Mouse (Mus musculus) testis, adult 2 months (tissue): Measurements from ENCODE around the gene Nubpl.

Experiments
- CTCF ChIP-seq: fragments of 200-500 bp; IDR thresholded peaks from 2 replicates; pipeline ENCODE4 v1.5.1; 2012; ENCODE audit warnings: low read depth, mild to moderate bottlenecking, inconsistent platforms, low read length, moderate library complexity; ENCODE audit not compliant: control insufficient read depth, insufficient read depth, insufficient replicate concordance
- POLR2A ChIP-seq: fragments of 200-500 bp; IDR thresholded peaks from 2 replicates; pipeline ENCODE4 v1.6.1; 2012; ENCODE audit warnings: low read depth, mild to moderate bottlenecking, inconsistent platforms, low read length, moderate library complexity; ENCODE audit not compliant: control insufficient read depth

GRCm38 (mm10) chr12:52293931-52294330 is 196.4 kb downstream of the Nubpl start:
- TF ChIP-seq CTCF (no peak), POLR2A (no peak)
